Mouse (Mus musculus): Measurements from ENCODE around the gene Ssh3. TPM values are rescaled to one million over a fixed set of nuclear protein-coding genes. Genes with fewer than 3 reads are reported as not detected.

Ssh3 gene
- polyA plus RNA-seq, 1 experiment from 2014 or later: 5.9 TPM

DNA sequence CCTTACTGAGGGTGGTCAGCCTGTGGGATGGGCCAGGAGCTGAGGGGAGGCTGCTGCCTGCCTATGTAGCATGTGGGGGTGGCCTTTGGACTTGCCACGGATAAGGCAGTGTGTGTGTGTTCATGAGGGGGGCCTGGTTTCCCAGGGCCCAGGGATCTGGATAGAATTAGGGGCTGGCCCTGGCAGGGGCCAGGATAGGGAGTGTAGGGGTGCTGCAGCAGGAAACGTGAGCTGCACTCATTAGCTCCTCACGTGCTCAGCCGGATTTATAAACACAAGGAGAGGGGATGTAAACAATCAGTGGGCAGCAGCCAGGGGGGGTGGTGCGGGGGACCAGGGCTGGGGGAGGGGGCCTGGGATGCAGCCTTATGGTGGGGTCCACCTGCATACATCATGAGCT, 51.8 kb downstream of the Ssh3 start:
- Histone ChIP-seq H3K27ac (no peak overlapping the region), H3K4me1 (replicated peaks) (peaks cover 59% of the 10 kb centered on the region), H3K9me3 (no peaks in the 10 kb centered on the region), H3K27me3 (ENCODE audit: insufficient read depth, poor library complexity, severe bottlenecking) (peaks cover 84% of the 10 kb centered on the region), H3K4me3 (no peak overlapping the region), H3K36me3 (no peaks in the 10 kb centered on the region)
- 15% methylated on average over 5 of the region's 5 CpGs for WGBS
- no peak for DNase-seq (ENCODE audit: low spot score)

DNA sequence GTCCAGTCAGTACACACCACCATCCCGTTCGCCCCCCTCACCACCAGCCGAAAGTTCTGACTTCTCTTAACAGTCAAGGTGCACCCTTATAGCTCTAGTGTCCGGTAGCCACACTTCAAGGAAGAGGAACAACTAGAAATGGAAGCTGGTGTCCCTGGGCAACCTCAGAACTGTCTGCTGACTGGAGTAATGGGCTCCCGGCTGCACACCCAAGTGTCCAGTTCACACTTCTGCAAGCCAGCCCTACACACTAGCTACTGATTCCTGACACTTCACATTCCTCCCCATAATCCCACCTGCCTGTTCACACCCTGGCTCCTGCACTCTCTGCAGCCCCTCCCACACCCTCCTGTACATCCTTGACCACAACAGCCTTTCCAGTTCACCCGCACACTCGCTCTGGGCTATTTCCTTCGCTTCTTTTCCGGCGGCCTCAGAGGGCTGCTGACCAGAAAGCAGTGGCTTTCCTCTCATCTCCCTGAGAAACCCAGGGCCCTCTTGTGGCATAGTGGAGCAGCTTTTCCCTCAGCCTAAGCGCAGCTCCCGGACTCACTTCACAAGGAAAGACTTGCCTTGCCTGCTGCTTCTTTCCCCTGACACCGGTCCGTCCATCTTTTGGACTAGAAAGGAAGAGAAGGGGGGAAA, 52.8 kb downstream of the Ssh3 start:
- Histone ChIP-seq H3K4me1 (replicated peaks) (peaks cover 67% of the 10 kb centered on the region), H3K27me3 (ENCODE audit: insufficient read depth, poor library complexity, severe bottlenecking) (peaks cover 87% of the 10 kb centered on the region), H3K36me3 (no peaks in the 10 kb centered on the region), H3K9me3 (no peaks in the 10 kb centered on the region), H3K27ac (no peak overlapping the region), H3K4me3 (peak overlapping the region; percentile 70; the same call in 1 of the 2 replicates)
- 19% methylated on average over 14 of the region's 14 CpGs for WGBS
- DNase-seq (ENCODE audit: low spot score): peak; percentile 51

DNA sequence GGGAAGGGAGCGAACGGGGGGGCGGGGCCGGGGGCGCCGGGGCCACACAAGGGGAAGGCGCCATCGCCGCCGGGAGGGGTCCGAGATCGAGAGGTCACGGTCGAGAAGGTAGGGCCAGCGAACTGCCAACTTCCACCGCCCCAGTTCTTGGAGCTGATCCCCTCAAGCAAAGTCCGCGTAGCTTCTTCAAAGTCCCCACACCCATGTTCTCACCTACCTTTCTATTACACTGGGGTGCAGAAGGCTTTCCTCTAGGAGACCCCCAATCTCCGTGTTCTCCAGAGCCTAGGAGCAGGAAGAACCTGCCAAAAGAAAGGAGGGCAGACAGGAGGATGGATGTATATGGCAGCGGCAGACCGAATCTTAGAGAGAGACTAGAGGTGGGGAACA, 53.5 kb downstream of the Ssh3 start:
- H3K27ac ChIP-seq: peak overlapping the region; percentile 87
- H3K9me3 ChIP-seq: no peaks in the 10 kb centered on the region
- H3K27me3 ChIP-seq (ENCODE audit: insufficient read depth, poor library complexity, severe bottlenecking): peaks cover 93% of the 10 kb centered on the region
- peak overlapping the region; percentile 70 for H3K4me3 ChIP-seq
- no peak for DNase-seq (ENCODE audit: low spot score)
- WGBS: 4% methylated on average over 16 of the region's 21 CpGs
- H3K36me3 ChIP-seq: no peaks in the 10 kb centered on the region
- peaks cover 62% of the 10 kb centered on the region for H3K4me1 ChIP-seq (replicated peaks)

DNA sequence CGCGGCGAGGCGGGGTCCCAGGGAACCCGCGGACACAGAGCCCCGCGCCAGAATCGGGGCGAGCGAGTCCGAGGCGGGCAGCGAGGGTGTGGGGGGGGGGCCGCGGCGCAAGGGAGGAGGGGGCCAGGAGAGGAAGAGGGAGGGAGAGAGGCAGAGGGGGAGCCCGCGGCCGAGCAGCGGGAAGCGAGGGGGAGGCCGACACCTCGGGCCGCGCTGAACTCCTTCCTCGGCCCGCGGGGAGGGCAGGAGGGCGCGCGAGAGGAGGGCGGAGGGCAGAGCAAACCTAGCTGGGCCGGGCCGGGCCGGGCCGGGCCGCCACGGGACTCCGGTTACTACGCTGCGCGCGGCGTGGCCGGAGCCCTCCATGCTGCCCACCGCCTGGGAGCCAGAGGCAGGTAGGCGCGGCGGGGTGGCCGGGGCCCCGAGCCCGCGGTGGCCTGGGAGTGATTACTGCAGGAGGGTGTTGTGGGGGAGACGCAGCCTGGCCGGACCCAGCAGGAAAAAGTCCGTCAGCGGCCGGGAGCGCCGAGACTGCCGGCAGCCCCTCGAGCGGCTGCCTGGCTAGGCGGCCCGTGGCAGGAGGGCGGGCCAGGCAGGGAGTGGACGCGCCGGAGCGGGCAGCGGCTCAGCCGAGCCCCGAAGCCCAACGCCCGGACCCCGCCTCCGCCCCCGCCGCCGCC, 54.1 kb downstream of the Ssh3 start:
- DNase-seq (ENCODE audit: low spot score): peak; percentile 64
- WGBS: under 1% methylated on average over 78 of the region's 81 CpGs
- Histone ChIP-seq H3K4me1 (replicated peaks) (peaks cover 62% of the 10 kb centered on the region), H3K4me3 (peak overlapping the region; percentile 70), H3K27ac (peak overlapping the region; percentile 87), H3K9me3 (no peaks in the 10 kb centered on the region), H3K36me3 (no peaks in the 10 kb centered on the region), H3K27me3 (ENCODE audit: insufficient read depth, poor library complexity, severe bottlenecking) (peaks cover 92% of the 10 kb centered on the region)

DNA sequence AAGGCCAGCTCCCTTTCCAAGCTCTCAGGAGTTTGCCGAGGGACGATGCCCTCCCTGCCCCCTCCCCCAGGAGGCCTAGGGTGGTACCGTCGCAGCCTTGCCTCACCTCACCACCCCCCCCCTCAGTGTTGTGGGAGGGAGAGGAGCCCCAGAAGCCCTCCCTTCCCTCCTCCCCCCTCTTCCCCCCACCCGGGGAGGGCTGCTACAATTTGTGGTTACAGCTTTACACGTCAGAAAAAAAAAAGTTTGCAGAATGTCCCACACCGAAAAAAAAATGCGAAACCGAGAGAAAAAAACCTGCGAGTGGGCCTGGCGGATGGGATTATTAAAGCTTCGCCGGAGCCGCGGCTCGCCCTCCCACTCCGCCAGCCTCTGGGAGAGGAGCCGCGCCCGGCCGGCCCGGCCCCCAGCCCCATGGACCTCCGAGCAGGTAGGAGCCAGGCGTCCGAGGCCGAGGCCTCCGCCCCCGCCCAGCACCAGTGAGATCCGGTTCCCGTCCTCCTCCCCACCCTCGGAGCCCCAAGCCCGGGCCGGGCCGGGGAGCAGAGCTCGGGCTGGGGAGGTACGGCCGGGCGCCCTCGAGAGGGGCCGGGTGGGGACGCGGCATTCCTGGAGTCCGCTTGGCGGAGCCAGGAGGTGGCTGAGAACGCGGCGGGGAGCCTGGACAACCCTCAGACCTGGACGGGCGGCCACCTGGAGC, 54.8 kb downstream of the Ssh3 start, which contains the start of the genes Clcf1 and AC109138.7:
Gene Clcf1, plus strand, starts transcription at position 168 of the 700 bp plus-strand sequence.
Gene AC109138.7, plus strand, starts transcription at position 287 of the 700 bp plus-strand sequence.
- no peaks in the 10 kb centered on the region for H3K36me3 ChIP-seq
- peaks cover 91% of the 10 kb centered on the region for H3K27me3 ChIP-seq (ENCODE audit: insufficient read depth, poor library complexity, severe bottlenecking)
- peak within 1 kb of the TSS; percentile 70 for H3K4me3 ChIP-seq
- DNase-seq (ENCODE audit: low spot score): peak; percentile 57
- H3K27ac ChIP-seq: peak within 1 kb of the TSS; percentile 87
- no peaks in the 10 kb centered on the region for H3K9me3 ChIP-seq
- under 1% methylated on average over 49 of the region's 49 CpGs for WGBS
- peaks cover 62% of the 10 kb centered on the region for H3K4me1 ChIP-seq (replicated peaks)

DNA sequence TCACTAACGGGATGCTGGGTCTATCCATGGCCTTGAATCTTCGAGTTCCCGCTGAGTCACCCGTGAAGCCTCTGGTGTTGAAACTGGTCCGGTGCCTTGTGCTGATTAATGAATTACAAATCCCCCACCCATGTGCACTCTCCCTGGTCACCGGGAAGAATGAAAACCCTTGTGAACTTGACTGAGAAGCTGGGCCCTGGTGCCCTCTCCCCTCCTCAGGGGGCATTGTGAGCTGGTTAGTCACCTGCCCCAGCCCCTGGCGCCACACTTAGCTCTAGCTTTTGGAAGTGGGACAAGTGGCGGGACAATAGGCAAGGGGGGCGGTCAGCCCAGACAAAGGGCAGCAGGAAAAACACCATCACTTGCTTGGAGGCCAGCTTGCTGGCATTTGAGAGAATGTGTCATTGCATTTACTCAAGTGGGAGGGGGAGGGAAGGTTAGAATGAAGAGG, 55.4 kb downstream of the Ssh3 start:
- Histone ChIP-seq H3K36me3 (no peaks in the 10 kb centered on the region), H3K9me3 (no peaks in the 10 kb centered on the region), H3K4me3 (peak overlapping the region; percentile 70), H3K27ac (peak overlapping the region; percentile 87; the same call in 1 of the 2 replicates), H3K4me1 (replicated peaks) (peaks cover 62% of the 10 kb centered on the region), H3K27me3 (ENCODE audit: insufficient read depth, poor library complexity, severe bottlenecking) (peaks cover 92% of the 10 kb centered on the region)
- WGBS: 3% methylated on average over 9 of the region's 9 CpGs
- no peak for DNase-seq (ENCODE audit: low spot score)

DNA sequence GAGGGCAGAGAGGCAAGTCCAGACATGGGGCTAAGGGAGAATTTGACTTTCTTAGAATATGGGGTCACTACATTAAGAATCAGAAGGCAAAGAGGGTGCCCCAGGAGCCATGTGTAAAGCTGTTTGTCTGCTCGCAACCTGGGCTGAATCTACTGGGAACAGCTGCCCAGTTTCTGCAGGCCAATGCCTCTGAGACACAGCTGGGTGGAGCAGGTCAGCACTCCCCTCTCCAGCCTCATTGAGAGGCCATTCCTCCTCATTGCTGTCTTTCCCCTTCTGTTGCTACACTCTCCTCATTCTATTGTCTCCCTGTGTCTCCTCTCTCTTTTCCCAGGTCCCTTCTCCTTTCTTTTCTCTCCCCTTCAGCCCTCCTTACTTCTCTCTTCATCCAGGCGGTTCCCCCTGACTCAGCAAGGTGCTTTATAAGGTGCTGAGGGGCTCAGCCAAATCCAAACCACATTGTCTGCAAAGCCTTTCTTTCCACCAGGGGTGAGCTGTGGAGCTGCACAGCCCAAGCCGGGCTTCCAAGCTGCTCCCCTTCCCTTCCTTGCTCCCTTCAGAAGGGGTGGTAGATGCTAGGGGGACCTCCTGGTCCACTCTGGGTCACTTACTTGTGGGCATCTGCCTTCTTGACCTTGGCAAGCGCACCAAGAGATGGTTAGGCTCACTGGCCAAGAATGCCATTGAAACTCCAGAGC, 56.9 kb downstream of the Ssh3 start:
- Histone ChIP-seq H3K27me3 (ENCODE audit: insufficient read depth, poor library complexity, severe bottlenecking) (peaks cover 83% of the 10 kb centered on the region), H3K27ac (peak overlapping the region; percentile 64)

More for the DNA sequence above, 56.9 kb downstream of the Ssh3 start:
- DNase-seq (ENCODE audit: low spot score): no peak
- H3K4me3 ChIP-seq: no peak overlapping the region
- no peaks in the 10 kb centered on the region for H3K36me3 ChIP-seq
- peaks cover 58% of the 10 kb centered on the region for H3K4me1 ChIP-seq (replicated peaks)
- WGBS: 13% methylated on average over 4 of the region's 4 CpGs
- no peaks in the 10 kb centered on the region for H3K9me3 ChIP-seq

Other genes starting within 250 kb of the Ssh3 start
- gene Gstp1, start 231.2 kb downstream of the Ssh3 start, polyA plus RNA-seq (2016; fragmentation: Nextera tagmentation; extraction: Ambion mirVana): 442 and 460 TPM in 2 replicates
- 1.3 and 2.1 TPM in 2 replicates for gene Gstp2, start 223.2 kb downstream of the Ssh3 start, polyA plus RNA-seq (2016; fragmentation: Nextera tagmentation; extraction: Ambion mirVana)
- gene Gstp3, start 209.6 kb downstream of the Ssh3 start, polyA plus RNA-seq (2016; fragmentation: Nextera tagmentation; extraction: Ambion mirVana): not detected in 2 replicates
- not detected in 2 replicates for gene Cabp2, start 187.6 kb downstream of the Ssh3 start, polyA plus RNA-seq (2016; fragmentation: Nextera tagmentation; extraction: Ambion mirVana)
- gene Cdk2ap2, start 172.0 kb downstream of the Ssh3 start, polyA plus RNA-seq (2016; fragmentation: Nextera tagmentation; extraction: Ambion mirVana): 90.5 and 93.3 TPM in 2 replicates
- 8.5 and 19.9 TPM in 2 replicates for gene Pitpnm1, start 169.2 kb downstream of the Ssh3 start, polyA plus RNA-seq (2016; fragmentation: Nextera tagmentation; extraction: Ambion mirVana)
- 65.8 and 73.9 TPM in 2 replicates for gene Aip, start 143.3 kb downstream of the Ssh3 start, polyA plus RNA-seq (2016; fragmentation: Nextera tagmentation; extraction: Ambion mirVana)
- not detected in 2 replicates for gene Gpr152, start 129.4 kb downstream of the Ssh3 start, polyA plus RNA-seq (2016; fragmentation: Nextera tagmentation; extraction: Ambion mirVana)
- gene Cabp4, start 125.1 kb downstream of the Ssh3 start, polyA plus RNA-seq (2016; fragmentation: Nextera tagmentation; extraction: Ambion mirVana): 0.12 TPM in 1 of 2 replicates, not detected in the other
- 138 and 156 TPM in 2 replicates for gene Coro1b, start 120.6 kb downstream of the Ssh3 start, polyA plus RNA-seq (2016; fragmentation: Nextera tagmentation; extraction: Ambion mirVana)
- 0.51 and 0.76 TPM in 2 replicates for gene Ptprcap, start 115.6 kb downstream of the Ssh3 start, polyA plus RNA-seq (2016; fragmentation: Nextera tagmentation; extraction: Ambion mirVana)
- gene Rps6kb2, start 105.8 kb downstream of the Ssh3 start, polyA plus RNA-seq (2016; fragmentation: Nextera tagmentation; extraction: Ambion mirVana): 65.4 and 77.0 TPM in 2 replicates
- 3.5 and 3.9 TPM in 2 replicates for gene Carns1, start 93.7 kb downstream of the Ssh3 start, polyA plus RNA-seq (2016; fragmentation: Nextera tagmentation; extraction: Ambion mirVana)
- gene Tbc1d10c, start 77.9 kb downstream of the Ssh3 start, polyA plus RNA-seq (2016; fragmentation: Nextera tagmentation; extraction: Ambion mirVana): 0.85 and 1.2 TPM in 2 replicates
- gene Ppp1ca, start 77.1 kb downstream of the Ssh3 start, polyA plus RNA-seq (2016; fragmentation: Nextera tagmentation; extraction: Ambion mirVana): 1,005 and 1,038 TPM in 2 replicates
- gene Rad9a, start 67.5 kb downstream of the Ssh3 start, polyA plus RNA-seq (2016; fragmentation: Nextera tagmentation; extraction: Ambion mirVana): 53.0 and 53.9 TPM in 2 replicates
- gene Clcf1, start 54.9 kb downstream of the Ssh3 start, polyA plus RNA-seq (2016; fragmentation: Nextera tagmentation; extraction: Ambion mirVana): 0.87 and 1.2 TPM in 2 replicates
- not detected in 2 replicates for gene AC109138.7, start 54.8 kb downstream of the Ssh3 start, polyA plus RNA-seq (2016; fragmentation: Nextera tagmentation; extraction: Ambion mirVana)
- 17.5 and 19.7 TPM in 2 replicates for gene Pold4, start 37.3 kb downstream of the Ssh3 start, polyA plus RNA-seq (2016; fragmentation: Nextera tagmentation; extraction: Ambion mirVana)
- 9.9 and 14.4 TPM in 2 replicates for gene Ankrd13d, start 14.0 kb upstream of the Ssh3 start, polyA plus RNA-seq (2016; fragmentation: Nextera tagmentation; extraction: Ambion mirVana)
- gene Grk2, start 37.0 kb upstream of the Ssh3 start, polyA plus RNA-seq (2016; fragmentation: Nextera tagmentation; extraction: Ambion mirVana): 14.8 and 16.7 TPM in 2 replicates
- 51.6 and 53.9 TPM in 2 replicates for gene Kdm2a, start 129.1 kb upstream of the Ssh3 start, polyA plus RNA-seq (2016; fragmentation: Nextera tagmentation; extraction: Ambion mirVana)
- gene Rhod, start 170.3 kb upstream of the Ssh3 start, polyA plus RNA-seq (2016; fragmentation: Nextera tagmentation; extraction: Ambion mirVana): 16.5 and 19.5 TPM in 2 replicates
- gene Syt12, start 208.3 kb upstream of the Ssh3 start, polyA plus RNA-seq (2016; fragmentation: Nextera tagmentation; extraction: Ambion mirVana): 1.2 and 1.6 TPM in 2 replicates
- 0.13 TPM in 1 of 2 replicates, not detected in the other for gene 2010003K11Rik, start 229.4 kb upstream of the Ssh3 start, polyA plus RNA-seq (2016; fragmentation: Nextera tagmentation; extraction: Ambion mirVana)
- 23.1 and 25.5 TPM in 2 replicates for gene Pcx, start 241.3 kb upstream of the Ssh3 start, polyA plus RNA-seq (2016; fragmentation: Nextera tagmentation; extraction: Ambion mirVana)